Mouse (Mus musculus): ENCODE results near the gene Olfr888. TPM values are rescaled to one million over a fixed set of nuclear protein-coding genes. Genes with fewer than 3 reads are reported as not detected.

Olfr888 gene
- polyA plus RNA-seq (2015; fragmentation: Nextera tagmentation; extraction: Ambion mirVana): not detected in 2 replicates

- Histone ChIP-seq H3K4me3 (replicated peaks) (no peak within 1 kb of the TSS), H3K4me2 (no peak within 1 kb of the TSS), H3K27ac (no peak within 1 kb of the TSS), H3K27me3 (replicated peaks) (no peaks in the 10 kb centered on the region), H3K4me1 (no peaks in the 10 kb centered on the region), H3K9me3 (no peaks in the 10 kb centered on the region), H3K9ac (no peak within 1 kb of the TSS), H3K36me3 (no peaks in the 10 kb centered on the region)
- no peak for ATAC-seq (ENCODE audit: insufficient read depth, low FRiP score, low read depth)
- WGBS: 86% methylated on average over 1 of the region's 1 CpGs
Measured at GRCm38 (mm10) chr9:38107828-38108227, at the start of gene Olfr888. Gene Olfr888 (plus strand): TSS chr9:38108128.

GRCm38 (mm10) chr9:38061022-38061421 lies 46.9 kb upstream of the Olfr888 start, which contains the start of gene Olfr885:
Gene Olfr885 (plus strand): TSS chr9:38061322.
- Histone ChIP-seq H3K4me2 (no peak within 1 kb of the TSS), H3K27ac (no peak within 1 kb of the TSS), H3K36me3 (no peaks in the 10 kb centered on the region), H3K9ac (no peak within 1 kb of the TSS), H3K4me3 (replicated peaks) (no peak within 1 kb of the TSS), H3K4me1 (no peaks in the 10 kb centered on the region), H3K27me3 (replicated peaks) (no peaks in the 10 kb centered on the region), H3K9me3 (no peaks in the 10 kb centered on the region)
- WGBS: 79% methylated on average over 3 of the region's 3 CpGs
- no peak for ATAC-seq (ENCODE audit: insufficient read depth, low FRiP score, low read depth)

GRCm38 (mm10) chr9:38083772-38084171 lies 24.2 kb upstream of the Olfr888 start, which contains the start of gene Olfr887:
Gene Olfr887 (plus strand): TSS chr9:38084072.
- Histone ChIP-seq H3K4me1 (no peaks in the 10 kb centered on the region), H3K27ac (no peak within 1 kb of the TSS), H3K4me2 (no peak within 1 kb of the TSS), H3K4me3 (replicated peaks) (no peak within 1 kb of the TSS), H3K36me3 (no peaks in the 10 kb centered on the region), H3K27me3 (replicated peaks) (no peaks in the 10 kb centered on the region), H3K9me3 (no peaks in the 10 kb centered on the region), H3K9ac (no peak within 1 kb of the TSS)
- ATAC-seq (ENCODE audit: insufficient read depth, low FRiP score, low read depth): no peak
- 83% methylated on average over 1 of the region's 1 CpGs for WGBS

- H3K9me3 ChIP-seq: no peaks in the 10 kb centered on the region
- no peaks in the 10 kb centered on the region for H3K36me3 ChIP-seq
- H3K4me3 ChIP-seq (replicated peaks): no peak within 1 kb of the TSS
- no peak for ATAC-seq (ENCODE audit: insufficient read depth, low FRiP score, low read depth)
- H3K9ac ChIP-seq: no peak within 1 kb of the TSS
- H3K4me1 ChIP-seq: no peaks in the 10 kb centered on the region
- no peak within 1 kb of the TSS for H3K4me2 ChIP-seq
- H3K27ac ChIP-seq: no peak within 1 kb of the TSS
- H3K27me3 ChIP-seq (replicated peaks): no peaks in the 10 kb centered on the region
Measured at GRCm38 (mm10) chr9:38114898-38115297, 7.0 kb downstream of the Olfr888 start, which contains the start of gene Olfr889. Gene Olfr889 (plus strand): TSS chr9:38115198.

GRCm38 (mm10) chr9:38142217-38142616 lies 34.3 kb downstream of the Olfr888 start, which contains the start of gene Olfr890:
Gene Olfr890 (plus strand): TSS chr9:38142517.
- H3K9me3 ChIP-seq: no peaks in the 10 kb centered on the region
- no peaks in the 10 kb centered on the region for H3K4me1 ChIP-seq
- no peak within 1 kb of the TSS for H3K4me2 ChIP-seq
- no peak within 1 kb of the TSS for H3K4me3 ChIP-seq (replicated peaks)
- no peaks in the 10 kb centered on the region for H3K36me3 ChIP-seq
- no peak for ATAC-seq (ENCODE audit: insufficient read depth, low FRiP score, low read depth)
- H3K27ac ChIP-seq: no peak within 1 kb of the TSS
- H3K27me3 ChIP-seq (replicated peaks): no peaks in the 10 kb centered on the region
- no peak within 1 kb of the TSS for H3K9ac ChIP-seq

Other genes with a start within 250 kb of the Olfr888 start
- gene Olfr145, start 211.4 kb upstream of the Olfr888 start, polyA plus RNA-seq (2015; fragmentation: Nextera tagmentation; extraction: Ambion mirVana): not detected in 2 replicates
- gene Olfr878, start 190.3 kb upstream of the Olfr888 start, polyA plus RNA-seq (2015; fragmentation: Nextera tagmentation; extraction: Ambion mirVana): not detected in 2 replicates
- not detected in 2 replicates for gene Olfr881, start 116.3 kb upstream of the Olfr888 start, polyA plus RNA-seq (2015; fragmentation: Nextera tagmentation; extraction: Ambion mirVana)
- gene Olfr883, start 82.3 kb upstream of the Olfr888 start, polyA plus RNA-seq (2015; fragmentation: Nextera tagmentation; extraction: Ambion mirVana): not detected in 2 replicates
- not detected in 2 replicates for gene Olfr884, start 61.6 kb upstream of the Olfr888 start, polyA plus RNA-seq (2015; fragmentation: Nextera tagmentation; extraction: Ambion mirVana)
- gene Olfr885, start 46.8 kb upstream of the Olfr888 start, polyA plus RNA-seq (2015; fragmentation: Nextera tagmentation; extraction: Ambion mirVana): not detected in 2 replicates
- not detected in 2 replicates for gene Olfr887, start 24.1 kb upstream of the Olfr888 start, polyA plus RNA-seq (2015; fragmentation: Nextera tagmentation; extraction: Ambion mirVana)
- 0.03 and 0.04 TPM in 2 replicates for gene Olfr889, start 7.1 kb downstream of the Olfr888 start, polyA plus RNA-seq (2015; fragmentation: Nextera tagmentation; extraction: Ambion mirVana)
- not detected in 2 replicates for gene Olfr890, start 34.4 kb downstream of the Olfr888 start, polyA plus RNA-seq (2015; fragmentation: Nextera tagmentation; extraction: Ambion mirVana)
- gene Olfr891, start 72.7 kb downstream of the Olfr888 start, polyA plus RNA-seq (2015; fragmentation: Nextera tagmentation; extraction: Ambion mirVana): not detected in 2 replicates
- gene Olfr893, start 100.2 kb downstream of the Olfr888 start, polyA plus RNA-seq (2015; fragmentation: Nextera tagmentation; extraction: Ambion mirVana): not detected in 2 replicates
- gene Olfr894, start 109.9 kb downstream of the Olfr888 start, polyA plus RNA-seq (2015; fragmentation: Nextera tagmentation; extraction: Ambion mirVana): not detected in 2 replicates
- not detected in 2 replicates for gene Olfr143, start 144.6 kb downstream of the Olfr888 start, polyA plus RNA-seq (2015; fragmentation: Nextera tagmentation; extraction: Ambion mirVana)
- not detected in 2 replicates for gene Olfr895, start 159.7 kb downstream of the Olfr888 start, polyA plus RNA-seq (2015; fragmentation: Nextera tagmentation; extraction: Ambion mirVana)
- gene Olfr896-ps1, start 183.0 kb downstream of the Olfr888 start, polyA plus RNA-seq (2015; fragmentation: Nextera tagmentation; extraction: Ambion mirVana): not detected in 2 replicates
- gene Olfr25, start 220.9 kb downstream of the Olfr888 start, polyA plus RNA-seq (2015; fragmentation: Nextera tagmentation; extraction: Ambion mirVana): not detected in 2 replicates
- gene Olfr898, start 240.3 kb downstream of the Olfr888 start, polyA plus RNA-seq (2015; fragmentation: Nextera tagmentation; extraction: Ambion mirVana): not detected in 2 replicates

All from stomach, embryonic 15.5 days (tissue).